Mouse (Mus musculus): ENCODE measurements around the gene Fgf9.

Gene Fgf9

GRCm38 (mm10) chr14:58089486-58089885, 19.1 kb downstream of the Fgf9 start:
- ATAC-seq (ENCODE audit: low TSS enrichment) = peak; percentile 93

- no peak for ATAC-seq (ENCODE audit: low TSS enrichment)
Measured at GRCm38 (mm10) chr14:58091321-58091720, 21.0 kb downstream of the Fgf9 start.

GRCm38 (mm10) chr14:58099599-58099998, 29.3 kb downstream of the Fgf9 start:
- no peak for ATAC-seq (ENCODE audit: low TSS enrichment)

- ATAC-seq (ENCODE audit: low TSS enrichment) = no peak
Measured at GRCm38 (mm10) chr14:58101298-58101697, 31.0 kb downstream of the Fgf9 start.

GRCm38 (mm10) chr14:58104266-58104665, 33.9 kb downstream of the Fgf9 start:
- ATAC-seq (ENCODE audit: low TSS enrichment) = no peak; the same call in 1 of the 2 replicates

- ATAC-seq (ENCODE audit: low TSS enrichment) = no peak
Measured at GRCm38 (mm10) chr14:58105596-58105995, 35.2 kb downstream of the Fgf9 start.

- no peak for ATAC-seq (ENCODE audit: low TSS enrichment)
Measured at GRCm38 (mm10) chr14:58109601-58110000, 39.3 kb downstream of the Fgf9 start.

- ATAC-seq (ENCODE audit: low TSS enrichment) = no peak
Measured at GRCm38 (mm10) chr14:58111562-58111961, 41.2 kb downstream of the Fgf9 start.

GRCm38 (mm10) chr14:58112341-58112740, 42.0 kb downstream of the Fgf9 start:
- no peak for ATAC-seq (ENCODE audit: low TSS enrichment)

- no peak for ATAC-seq (ENCODE audit: low TSS enrichment)
Measured at GRCm38 (mm10) chr14:58113180-58113579, 42.8 kb downstream of the Fgf9 start.

GRCm38 (mm10) chr14:58114146-58114545, 43.8 kb downstream of the Fgf9 start:
- ATAC-seq (ENCODE audit: low TSS enrichment) = peak; percentile 72

- ATAC-seq (ENCODE audit: low TSS enrichment) = no peak
Measured at GRCm38 (mm10) chr14:58124625-58125024, 54.3 kb downstream of the Fgf9 start.

GRCm38 (mm10) chr14:58126508-58126907, 56.2 kb downstream of the Fgf9 start:
- peak; percentile 74 for ATAC-seq (ENCODE audit: low TSS enrichment)

- no peak for ATAC-seq (ENCODE audit: low TSS enrichment)
Measured at GRCm38 (mm10) chr14:58139506-58140055, 69.2 kb downstream of the Fgf9 start.

- ATAC-seq (ENCODE audit: low TSS enrichment) = peak; percentile 48
Measured at GRCm38 (mm10) chr14:58149637-58150470, 79.5 kb downstream of the Fgf9 start.

GRCm38 (mm10) chr14:58150471-58150855, 80.1 kb downstream of the Fgf9 start:
- ATAC-seq (ENCODE audit: low TSS enrichment) = no peak

- no peak for ATAC-seq (ENCODE audit: low TSS enrichment)
Measured at GRCm38 (mm10) chr14:58152110-58152509, 81.8 kb downstream of the Fgf9 start.

- ATAC-seq (ENCODE audit: low TSS enrichment) = peak; percentile 51
Measured at GRCm38 (mm10) chr14:58153470-58154416, 83.4 kb downstream of the Fgf9 start.

GRCm38 (mm10) chr14:58160624-58161023, 90.3 kb downstream of the Fgf9 start:
- ATAC-seq (ENCODE audit: low TSS enrichment) = no peak

All from frontal cortex, adult (tissue).